Mouse (Mus musculus): ENCODE results near the gene Drc7.
"Not testable (repeated sequence)": the region's sequence is repeated elsewhere in the genome, so short reads cannot be mapped to it uniquely, and the experiment has no call there.

Drc7 gene

DNA sequence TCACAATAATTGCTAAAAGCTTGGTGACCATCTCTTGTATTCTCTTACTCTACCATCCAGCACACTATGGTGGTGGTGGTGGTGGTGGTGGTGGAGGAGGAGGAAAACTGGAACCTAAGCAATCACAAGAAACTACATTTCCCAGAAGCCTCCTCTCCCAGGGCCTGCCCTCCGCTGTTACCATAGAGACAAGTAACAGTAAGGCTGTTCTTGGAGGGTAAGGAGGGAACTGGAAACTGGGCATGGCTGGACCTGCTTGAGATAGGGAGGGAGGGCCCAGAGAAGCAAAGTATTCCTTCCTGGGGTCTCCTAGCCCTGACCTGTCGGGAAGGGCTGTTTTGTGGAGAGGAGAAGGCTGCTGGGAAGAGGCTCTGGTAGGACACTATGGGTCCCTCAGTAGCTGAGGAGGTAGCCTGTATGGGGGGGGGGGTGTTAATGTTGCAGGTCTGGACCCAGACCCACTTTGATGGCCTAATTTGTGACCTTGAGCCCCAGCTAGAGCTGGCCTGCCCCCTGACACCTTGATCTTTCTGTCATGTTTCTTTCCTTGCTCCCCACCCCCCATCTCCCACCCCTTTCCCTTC lies at the start of gene Drc7:
Gene Drc7, plus strand, starts transcription at position 177 of the 584 bp plus-strand sequence.
- in situ Hi-C loops (cut with MseI, MboI), result no loop called here

GRCm38 (mm10) chr8:95012442-95012919 lies 42.4 kb upstream of the Drc7 start:
- in situ Hi-C loops (cut with MseI, MboI), result no loop called here

GRCm38 (mm10) chr8:95015866-95016265 lies 39.0 kb upstream of the Drc7 start:
- in situ Hi-C loops (cut with MseI, MboI), result no loop called here

DNA sequence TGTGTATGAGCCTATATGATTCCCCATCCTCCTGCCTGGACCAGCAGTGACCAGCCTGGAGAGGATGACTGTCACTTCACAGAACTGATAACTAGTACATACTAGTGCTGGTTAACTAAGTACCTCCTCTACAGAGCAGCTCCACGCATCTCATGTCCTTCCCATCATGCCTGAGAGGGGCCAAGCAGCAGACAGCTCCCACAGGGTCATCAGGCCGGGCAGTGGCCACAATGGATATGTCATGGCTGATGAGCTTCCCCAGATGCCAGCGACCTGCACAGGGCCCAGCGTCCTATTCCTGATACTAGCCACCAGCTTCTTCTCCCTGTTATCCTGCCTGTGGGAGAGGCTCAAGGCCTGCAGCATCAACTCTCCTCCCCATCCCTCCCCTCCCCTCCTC lies 38.2 kb upstream of the Drc7 start:
- in situ Hi-C loops (cut with MseI, MboI), result no loop called here

DNA sequence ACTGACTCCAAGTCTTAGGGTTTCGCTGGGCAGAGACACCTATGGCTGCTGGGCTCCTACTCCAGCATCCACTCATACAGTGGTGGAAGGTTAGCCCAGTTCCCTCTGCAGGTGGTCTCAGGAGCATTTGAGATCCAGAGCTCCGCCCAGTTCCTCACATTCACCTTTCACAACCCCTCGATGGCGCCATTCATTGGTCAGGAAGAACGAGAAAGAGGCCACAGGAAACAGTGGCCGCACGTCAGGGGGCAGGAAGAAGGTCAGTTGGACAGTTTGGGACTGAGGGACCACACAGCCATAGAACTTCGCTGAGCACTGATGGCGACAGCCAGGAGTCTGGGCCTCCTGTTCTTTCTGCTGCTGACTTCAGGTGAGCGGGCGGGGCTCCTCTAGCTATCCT lies 37.5 kb upstream of the Drc7 start, which contains the start of gene Adgrg3:
Gene Adgrg3, plus strand, starts transcription at position 242 of the 400 bp plus-strand sequence.
- in situ Hi-C loops (cut with MseI, MboI), result no loop called here

GRCm38 (mm10) chr8:95017969-95018635 lies 36.8 kb upstream of the Drc7 start:
- in situ Hi-C loops (cut with MseI, MboI), result no loop called here

DNA sequence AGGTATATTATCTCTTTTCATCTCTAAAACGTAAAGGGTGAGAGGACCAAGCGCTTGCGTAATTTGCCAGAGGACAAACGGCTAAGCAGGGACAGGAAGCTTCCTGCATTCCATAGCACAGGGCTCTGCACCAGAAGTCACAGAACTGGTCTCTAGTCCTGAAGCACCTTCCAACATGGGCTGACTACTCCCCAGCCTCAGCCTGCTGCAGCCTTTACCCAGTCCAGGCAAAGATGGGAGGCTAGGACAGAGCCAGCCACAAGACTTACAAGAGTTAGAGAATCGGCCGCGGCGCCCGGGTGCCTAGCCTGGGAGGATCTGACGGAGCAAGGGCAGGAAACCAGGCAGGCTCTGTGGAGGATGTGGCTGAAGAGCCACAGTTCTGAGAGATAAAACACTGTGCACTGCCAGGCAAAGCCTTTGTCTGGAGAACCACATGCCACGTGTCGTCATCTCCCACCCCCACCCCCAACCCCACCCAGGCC lies 34.6 kb upstream of the Drc7 start:
- in situ Hi-C loops (cut with MseI, MboI), result no loop called here

GRCm38 (mm10) chr8:95020821-95021220 lies 34.1 kb upstream of the Drc7 start:
- in situ Hi-C loops (cut with MseI, MboI), result no loop called here

- in situ Hi-C loops (cut with MseI, MboI), result no loop called here
Measured at GRCm38 (mm10) chr8:95023201-95023600, 31.7 kb upstream of the Drc7 start.

- in situ Hi-C loops (cut with MseI, MboI), result no loop called here
Measured at GRCm38 (mm10) chr8:95024387-95024786, 30.5 kb upstream of the Drc7 start.

DNA sequence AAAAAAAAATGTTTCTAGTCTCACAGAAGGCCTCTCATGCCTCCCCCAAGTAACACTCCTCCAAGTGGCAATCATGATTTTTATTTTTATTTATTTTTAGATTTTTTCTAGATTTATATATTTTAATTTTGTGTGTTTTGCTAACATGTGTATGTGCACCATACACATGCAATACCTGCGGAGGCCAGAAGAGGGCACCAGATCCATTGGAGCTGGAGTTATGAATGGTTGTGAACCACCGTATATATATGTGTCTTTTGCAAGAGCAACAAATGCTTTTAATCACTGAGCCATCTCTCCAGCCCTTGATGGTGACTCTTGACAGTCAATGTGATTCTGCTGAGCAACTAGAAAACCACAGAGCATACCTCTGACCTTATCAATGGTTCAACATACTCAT lies 29.5 kb upstream of the Drc7 start:
- in situ Hi-C loops (cut with MseI, MboI), result no loop called here

GRCm38 (mm10) chr8:95028391-95028790 lies 26.5 kb upstream of the Drc7 start:
- in situ Hi-C loops (cut with MseI, MboI), result not testable (repeated sequence)

DNA sequence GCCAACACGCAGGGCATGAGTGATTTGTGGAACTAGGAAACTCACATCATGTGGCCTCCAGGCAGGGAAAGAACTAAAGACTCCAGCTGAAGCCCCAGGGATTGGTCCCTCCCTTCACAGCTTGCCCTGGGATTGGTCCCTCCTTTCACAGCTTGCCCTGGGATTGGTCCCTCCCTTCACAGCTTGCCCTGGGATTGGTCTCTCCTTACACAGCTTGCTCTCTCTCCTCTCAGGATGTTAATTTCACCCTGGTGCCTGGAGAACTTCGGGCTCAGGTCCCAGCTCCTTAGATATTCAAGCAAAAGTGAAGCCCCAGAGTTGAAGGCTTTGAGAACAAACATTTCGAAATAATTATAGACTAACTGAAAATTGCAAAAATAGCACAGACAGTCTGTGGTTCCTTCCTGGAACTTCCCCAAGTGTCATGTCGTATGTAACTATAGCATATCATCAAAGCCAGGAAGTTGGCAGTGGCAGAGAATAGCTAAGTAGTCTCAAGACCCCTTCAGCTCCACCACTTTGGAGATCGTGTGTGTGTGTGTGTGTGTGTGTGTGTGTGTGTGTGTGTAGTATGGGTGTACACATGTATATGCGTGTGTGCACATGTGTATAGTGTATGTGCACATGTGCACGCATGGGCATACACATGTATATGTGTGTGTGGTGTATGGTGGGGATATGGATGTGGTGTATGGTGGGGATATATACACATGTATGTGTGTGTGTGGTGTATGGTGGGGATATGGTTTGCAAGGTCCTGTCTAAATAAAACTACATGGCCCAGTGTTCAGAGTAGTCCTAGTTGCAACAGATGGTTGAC lies 17.6 kb upstream of the Drc7 start:
- in situ Hi-C loops (cut with MseI, MboI), result no loop called here

DNA sequence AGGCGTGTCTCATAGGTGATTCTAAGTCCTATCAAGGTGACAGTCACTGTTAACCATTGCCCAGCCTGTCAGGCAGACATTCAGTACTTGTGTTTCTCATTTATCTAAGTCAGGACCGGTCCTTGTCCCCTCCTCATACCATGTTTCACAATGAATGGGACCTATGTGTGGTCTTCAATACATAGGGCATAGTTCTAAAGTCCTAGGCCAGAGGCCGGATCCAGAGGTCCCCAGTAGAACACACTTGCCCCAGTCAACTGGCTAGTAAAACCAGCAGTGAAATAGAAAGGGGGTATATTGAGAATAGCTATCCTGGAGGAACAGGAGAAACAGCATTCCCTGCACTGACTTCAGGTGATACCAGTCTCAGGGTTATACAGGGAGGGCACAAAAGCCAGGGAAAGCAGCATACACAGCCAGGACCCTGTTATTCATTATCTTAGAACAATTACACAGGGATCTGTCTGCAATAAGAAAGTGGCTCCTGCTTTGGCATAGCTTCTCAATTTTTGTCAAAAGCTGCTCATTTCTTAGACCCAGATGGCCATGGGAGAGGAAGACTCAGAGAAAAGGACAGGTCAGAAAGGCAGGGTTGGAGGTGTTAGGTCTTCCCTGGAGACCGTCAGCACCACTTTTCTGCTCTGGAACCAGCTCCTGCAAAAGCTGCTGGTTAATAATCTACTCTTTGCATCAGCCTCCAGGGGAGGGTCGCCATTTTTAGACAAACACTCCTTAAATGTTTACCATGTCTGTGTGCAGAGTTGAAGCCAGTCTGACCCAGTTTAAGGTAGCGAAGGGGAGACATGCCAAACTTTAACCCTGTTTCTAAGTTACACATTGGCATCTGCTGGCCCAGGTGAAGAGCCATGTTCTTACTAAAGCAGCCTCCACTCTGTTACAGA lies 12.8 kb upstream of the Drc7 start:
- in situ Hi-C loops (cut with MseI, MboI), result no loop called here

GRCm38 (mm10) chr8:95044811-95045210 lies 10.1 kb upstream of the Drc7 start:
- in situ Hi-C loops (cut with MseI, MboI), result no loop called here

DNA sequence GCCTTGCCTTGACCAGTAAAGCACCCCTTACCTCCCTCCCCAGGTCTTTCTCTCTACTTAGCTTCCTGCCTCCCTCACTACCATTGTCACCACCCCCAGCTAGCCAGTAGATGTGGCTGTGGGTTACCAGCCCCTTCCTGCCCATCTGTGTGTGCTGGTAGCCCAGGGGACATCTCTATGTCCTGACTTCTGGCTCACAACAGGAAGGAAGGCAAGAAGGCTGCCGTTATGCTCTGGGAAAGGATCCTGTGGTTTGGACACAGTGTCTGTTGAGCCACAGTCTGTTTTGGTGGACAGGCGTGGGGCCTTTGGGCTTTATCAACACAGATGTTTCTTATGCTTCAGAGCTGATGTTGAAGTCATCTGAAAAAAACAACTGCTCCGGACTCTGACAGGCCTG lies 7.9 kb upstream of the Drc7 start:
- in situ Hi-C loops (cut with MseI, MboI), result no loop called here

- in situ Hi-C loops (cut with MseI, MboI), result no loop called here
Measured at GRCm38 (mm10) chr8:95047884-95048680, 6.8 kb upstream of the Drc7 start.

- in situ Hi-C loops (cut with MseI, MboI), result no loop called here
Measured at GRCm38 (mm10) chr8:95049636-95050035, 5.3 kb upstream of the Drc7 start.

- in situ Hi-C loops (cut with MseI, MboI), result no loop called here
Measured at GRCm38 (mm10) chr8:95054438-95054837, 465 bp upstream of the Drc7 start.

- in situ Hi-C loops (cut with MseI, MboI), result no loop called here
Measured at GRCm38 (mm10) chr8:95056414-95056813, 1.5 kb downstream of the Drc7 start.

GRCm38 (mm10) chr8:95058661-95059060 lies 3.8 kb downstream of the Drc7 start:
- in situ Hi-C loops (cut with MseI, MboI), result no loop called here

All from mouse trophoblast stem cell (cell line).